Mouse (Mus musculus) forebrain, embryonic 13.5 days (tissue): ENCODE measurements around the gene Ppp2r5c. TPM values are rescaled to one million over a fixed set of nuclear protein-coding genes. Genes with fewer than 3 reads are reported as not detected.

Experiments used
- ATAC-seq: fragments of 200-750 bp; cut with Nextera tagmentation; 2 replicates; pipeline ENCODE4 v1.8.0; 2017
- H3K27ac ChIP-seq: fragments of 300-500 bp; sonication (generic); 2 replicates; pipeline ENCODE4 v1.5.1; 2015; ENCODE audit warnings: inconsistent platforms, mild to moderate bottlenecking, moderate library complexity
- H3K27me3 ChIP-seq: fragments of 300-500 bp; sonication (generic); 2 replicates; pipeline ENCODE4 v1.6.1; 2015; ENCODE audit warnings: mild to moderate bottlenecking, inconsistent platforms
- H3K36me3 ChIP-seq: fragments of 300-500 bp; sonication (generic); 2 replicates; pipeline ENCODE4 v1.6.1; 2015; ENCODE audit warnings: mild to moderate bottlenecking, inconsistent platforms; ENCODE audit not compliant: poor library complexity, severe bottlenecking
- H3K4me1 ChIP-seq: fragments of 300-500 bp; sonication (generic); 2 replicates; pipeline ENCODE4 v1.6.1; 2015; ENCODE audit warnings: inconsistent platforms
- H3K4me2 ChIP-seq: fragments of 300-500 bp; sonication (generic); 2 replicates; pipeline ENCODE4 v1.6.1; 2015; ENCODE audit warnings: inconsistent platforms, mild to moderate bottlenecking, moderate library complexity
- H3K4me3 ChIP-seq: fragments of 300-500 bp; sonication (generic); 2 replicates; pipeline ENCODE4 v1.5.1; 2015; ENCODE audit warnings: mild to moderate bottlenecking, inconsistent platforms
- H3K9ac ChIP-seq: fragments of 300-500 bp; sonication (generic); 2 replicates; pipeline ENCODE4 v1.6.1; 2015; ENCODE audit warnings: mild to moderate bottlenecking, inconsistent platforms
- H3K9me3 ChIP-seq: fragments of 300-500 bp; sonication (generic); replicated peaks from 2 replicates; pipeline ENCODE4 v1.6.1; 2016; ENCODE audit warnings: inconsistent platforms
- WGBS: fragments of 180-500 bp; shearing (Covaris S2); methylation state at CpG from one replicate; pipeline ENCODE4 v1.1.7; 2015; 5-methylcytosine and 5-hydroxymethylcytosine counted together
- polyA plus RNA-seq: library from polyadenylated mRNA; unstranded; fragments of >200 nt; fragmentation: Nextera tagmentation; extraction: Ambion mirVana; gene quantifications from 2 replicates; pipeline ENCODE4 v1.2.1, GENCODE M21; 2015

The Ppp2r5c gene
- polyA plus RNA-seq, 1 experiment from 2014 or later: 138 TPM

DNA sequence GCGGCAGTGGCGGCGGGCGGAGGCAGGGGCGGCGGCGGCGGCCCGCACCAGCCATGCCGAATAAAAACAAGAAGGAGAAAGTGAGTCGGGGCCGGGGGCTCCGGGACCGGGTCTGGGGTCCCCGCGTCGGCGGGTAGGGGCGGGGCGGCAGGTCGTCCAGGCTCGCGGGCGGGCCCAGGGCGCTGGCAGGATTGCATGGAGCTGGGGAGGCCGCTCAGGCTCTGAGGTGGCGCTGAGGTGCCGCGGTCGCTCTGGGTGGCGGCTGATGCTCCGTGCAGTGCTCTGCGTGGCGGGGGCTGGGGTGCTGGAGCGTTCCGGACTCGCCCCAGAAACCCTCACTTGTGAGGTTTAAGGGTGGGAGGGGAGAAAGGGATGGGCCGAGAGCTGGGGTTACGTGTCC is 386 bp downstream of the Ppp2r5c start:
- Histone ChIP-seq H3K27ac (peak overlapping the region; percentile 79), H3K27me3 (peaks cover 10% of the 10 kb centered on the region), H3K9me3 (no peaks in the 10 kb centered on the region), H3K4me3 (peak overlapping the region; percentile 85), H3K4me1 (peaks cover 14% of the 10 kb centered on the region), H3K36me3 (0 out of 2 replicates have a peak, but pooled peaks cover 10% of the 10 kb centered on the region), H3K4me2 (peak overlapping the region; percentile 79), H3K9ac (peak overlapping the region; percentile 90)
- ATAC-seq: peak; percentile 48
- WGBS: 2% methylated on average over 38 of the region's 39 CpGs

- 61% methylated on average over 10 of the region's 10 CpGs for WGBS
- no peak overlapping the region for H3K4me3 ChIP-seq
- H3K4me1 ChIP-seq: peaks cover 14% of the 10 kb centered on the region
- no peak overlapping the region for H3K4me2 ChIP-seq
- H3K9ac ChIP-seq: no peak overlapping the region
- no peaks in the 10 kb centered on the region for H3K27me3 ChIP-seq
- H3K9me3 ChIP-seq: no peaks in the 10 kb centered on the region
- no peak for ATAC-seq
- 0 out of 2 replicates have a peak, but pooled peaks cover 10% of the 10 kb centered on the region for H3K36me3 ChIP-seq
- no peak overlapping the region for H3K27ac ChIP-seq
Observed at GRCm38 (mm10) chr12:110448767-110449166, 1.8 kb downstream of the Ppp2r5c start.

- Histone ChIP-seq H3K27me3 (no peaks in the 10 kb centered on the region), H3K36me3 (0 out of 2 replicates have a peak, but pooled peaks cover 10% of the 10 kb centered on the region), H3K27ac (no peak overlapping the region), H3K9me3 (no peaks in the 10 kb centered on the region), H3K4me3 (no peak overlapping the region), H3K4me2 (no peak overlapping the region), H3K4me1 (no peaks in the 10 kb centered on the region), H3K9ac (no peak overlapping the region)
- no peak for ATAC-seq
- 29% methylated on average over 5 of the region's 5 CpGs for WGBS
Observed at GRCm38 (mm10) chr12:110454223-110454622, 7.3 kb downstream of the Ppp2r5c start.

GRCm38 (mm10) chr12:110456024-110456423 is 9.1 kb downstream of the Ppp2r5c start:
- WGBS: 87% methylated on average over 7 of the region's 7 CpGs
- Histone ChIP-seq H3K9me3 (no peaks in the 10 kb centered on the region), H3K27ac (no peak overlapping the region), H3K9ac (no peak overlapping the region), H3K4me2 (no peak overlapping the region), H3K4me3 (no peak overlapping the region), H3K27me3 (no peaks in the 10 kb centered on the region), H3K4me1 (no peaks in the 10 kb centered on the region), H3K36me3 (no peaks in the 10 kb centered on the region)
- ATAC-seq: no peak

DNA sequence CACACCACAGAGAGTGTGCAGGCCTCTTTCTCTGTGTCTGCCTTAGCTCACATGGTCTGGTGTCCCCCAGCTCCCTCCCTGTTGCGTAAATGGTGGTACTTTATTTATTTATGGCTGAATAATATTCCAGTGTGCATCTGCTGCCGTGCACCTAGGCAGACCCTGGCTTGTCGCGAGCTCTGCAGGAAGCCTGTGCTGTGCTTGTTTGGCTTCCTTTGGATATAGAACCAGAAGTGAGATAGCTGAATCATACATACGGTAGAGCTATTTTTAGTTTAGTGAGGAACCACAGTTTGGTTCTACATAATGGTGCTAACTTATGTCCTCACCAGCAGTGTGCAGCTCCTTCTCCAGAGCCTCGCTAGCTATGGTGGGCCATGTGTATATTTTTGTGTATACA is 11.7 kb downstream of the Ppp2r5c start:
- H3K4me3 ChIP-seq: no peak overlapping the region
- ATAC-seq: no peak
- WGBS: 92% methylated on average over 6 of the region's 6 CpGs
- H3K27me3 ChIP-seq: no peaks in the 10 kb centered on the region
- no peaks in the 10 kb centered on the region for H3K4me1 ChIP-seq
- H3K36me3 ChIP-seq: 0 out of 2 replicates have a peak, but pooled peaks cover 5% of the 10 kb centered on the region
- H3K4me2 ChIP-seq: no peak overlapping the region
- H3K27ac ChIP-seq: no peak overlapping the region
- H3K9ac ChIP-seq: no peak overlapping the region
- H3K9me3 ChIP-seq: no peaks in the 10 kb centered on the region

- H3K4me2 ChIP-seq: no peak overlapping the region
- no peaks in the 10 kb centered on the region for H3K27me3 ChIP-seq
- no peak overlapping the region for H3K9ac ChIP-seq
- WGBS: 84% methylated on average over 18 of the region's 18 CpGs
- H3K4me3 ChIP-seq: no peak overlapping the region
- H3K4me1 ChIP-seq: no peaks in the 10 kb centered on the region
- H3K9me3 ChIP-seq: no peaks in the 10 kb centered on the region
- H3K36me3 ChIP-seq: 0 out of 2 replicates have a peak, but pooled peaks cover 5% of the 10 kb centered on the region
- ATAC-seq: no peak
- H3K27ac ChIP-seq: no peak overlapping the region
Observed at GRCm38 (mm10) chr12:110460418-110461300, 13.7 kb downstream of the Ppp2r5c start.

GRCm38 (mm10) chr12:110463711-110464110 is 16.8 kb downstream of the Ppp2r5c start:
- WGBS: 90% methylated on average over 8 of the region's 8 CpGs
- no peaks in the 10 kb centered on the region for H3K9me3 ChIP-seq
- no peaks in the 10 kb centered on the region for H3K4me1 ChIP-seq
- no peak for ATAC-seq
- H3K9ac ChIP-seq: no peak overlapping the region
- no peak overlapping the region for H3K27ac ChIP-seq
- 0 out of 2 replicates have a peak, but pooled peaks cover 24% of the 10 kb centered on the region for H3K36me3 ChIP-seq
- H3K4me3 ChIP-seq: no peak overlapping the region
- H3K27me3 ChIP-seq: no peaks in the 10 kb centered on the region
- H3K4me2 ChIP-seq: no peak overlapping the region

DNA sequence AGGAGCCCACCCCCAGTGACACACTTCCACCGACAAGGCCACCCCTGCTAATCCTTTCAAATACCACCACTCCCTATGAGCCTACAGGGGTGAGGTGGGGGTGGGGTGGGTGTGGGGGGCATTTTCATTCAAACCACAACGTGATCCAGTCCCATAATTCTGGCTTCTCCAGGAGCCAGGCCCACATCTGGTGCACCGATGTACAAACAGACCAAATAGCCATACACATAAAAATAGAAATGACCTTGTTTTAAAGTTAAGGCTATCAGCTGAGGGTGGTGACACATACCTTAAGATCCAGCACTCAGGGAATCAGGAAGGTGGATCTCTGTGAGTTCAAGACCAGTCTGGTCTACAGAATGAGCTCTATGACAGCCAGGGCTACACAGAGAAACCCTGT is 24.5 kb downstream of the Ppp2r5c start:
- Histone ChIP-seq H3K4me3 (no peak overlapping the region), H3K27me3 (no peaks in the 10 kb centered on the region), H3K9me3 (no peaks in the 10 kb centered on the region), H3K9ac (no peak overlapping the region), H3K4me2 (no peak overlapping the region), H3K36me3 (peaks cover 15% of the 10 kb centered on the region; the same call in 1 of the 2 replicates), H3K27ac (no peak overlapping the region), H3K4me1 (no peaks in the 10 kb centered on the region)
- ATAC-seq: no peak
- 74% methylated on average over 3 of the region's 3 CpGs for WGBS

DNA sequence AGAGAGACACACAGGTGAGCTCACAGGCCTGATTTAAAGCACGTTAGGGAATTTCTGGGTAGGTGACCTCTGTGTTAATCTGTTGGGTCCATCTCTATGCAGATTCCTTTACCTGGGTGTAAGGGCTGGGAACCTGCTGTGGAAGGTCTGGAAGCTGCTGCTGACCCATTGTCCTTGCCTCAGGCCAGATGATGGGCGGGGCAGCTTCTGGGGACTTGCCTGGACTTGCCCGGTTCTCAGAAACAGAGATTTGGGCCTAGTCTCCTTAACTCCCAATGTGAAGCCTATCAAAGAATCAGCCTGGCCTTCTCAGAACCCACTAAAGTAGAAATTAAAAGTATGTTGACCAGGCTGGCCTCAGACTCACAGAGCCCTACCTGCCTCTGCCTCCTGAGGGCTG is 25.3 kb downstream of the Ppp2r5c start:
- H3K9ac ChIP-seq: no peak overlapping the region
- H3K27ac ChIP-seq: no peak overlapping the region
- ATAC-seq: no peak
- H3K4me3 ChIP-seq: no peak overlapping the region
- H3K4me2 ChIP-seq: no peak overlapping the region
- H3K27me3 ChIP-seq: no peaks in the 10 kb centered on the region
- H3K9me3 ChIP-seq: no peaks in the 10 kb centered on the region
- peaks cover 12% of the 10 kb centered on the region; the same call in 1 of the 2 replicates for H3K36me3 ChIP-seq
- no peaks in the 10 kb centered on the region for H3K4me1 ChIP-seq
- WGBS: 73% methylated on average over 3 of the region's 3 CpGs

DNA sequence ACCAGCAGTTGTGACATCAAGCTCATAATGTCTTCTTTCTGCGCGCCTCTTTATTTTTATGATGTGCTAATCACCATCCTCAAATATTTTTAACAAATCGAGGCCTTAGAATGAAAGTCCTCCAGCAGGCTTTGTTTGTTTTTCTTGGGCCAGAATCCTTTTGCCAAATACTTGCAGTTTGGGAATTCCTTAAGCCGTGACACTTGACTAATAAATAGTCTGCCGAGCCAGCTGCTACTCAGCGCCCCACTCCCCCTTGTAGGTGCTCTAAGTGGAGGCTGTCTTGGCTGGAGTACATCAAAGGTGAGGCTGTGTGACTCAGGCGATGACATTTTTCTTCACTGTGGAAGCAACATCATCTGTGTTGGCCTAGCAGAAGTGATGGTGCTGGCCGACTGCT is 27.6 kb downstream of the Ppp2r5c start:
- H3K4me2 ChIP-seq: no peak overlapping the region
- WGBS: 83% methylated on average over 8 of the region's 8 CpGs

GRCm38 (mm10) chr12:110476561-110476960 is 29.6 kb downstream of the Ppp2r5c start:
- no peaks in the 10 kb centered on the region for H3K9me3 ChIP-seq
- 89% methylated on average over 9 of the region's 9 CpGs for WGBS
- no peak overlapping the region for H3K4me2 ChIP-seq
- no peaks in the 10 kb centered on the region for H3K27me3 ChIP-seq
- no peak overlapping the region for H3K4me3 ChIP-seq
- no peak for ATAC-seq
- H3K9ac ChIP-seq: no peak overlapping the region
- no peak overlapping the region for H3K27ac ChIP-seq
- H3K4me1 ChIP-seq: no peaks in the 10 kb centered on the region
- H3K36me3 ChIP-seq: peaks cover 15% of the 10 kb centered on the region

More for the DNA sequence above, 27.6 kb downstream of the Ppp2r5c start:
- Histone ChIP-seq H3K27ac (no peak overlapping the region), H3K4me1 (no peaks in the 10 kb centered on the region), H3K9ac (no peak overlapping the region), H3K4me3 (no peak overlapping the region), H3K36me3 (peaks cover 15% of the 10 kb centered on the region; the same call in 1 of the 2 replicates), H3K27me3 (no peaks in the 10 kb centered on the region), H3K9me3 (no peaks in the 10 kb centered on the region)
- ATAC-seq: no peak

DNA sequence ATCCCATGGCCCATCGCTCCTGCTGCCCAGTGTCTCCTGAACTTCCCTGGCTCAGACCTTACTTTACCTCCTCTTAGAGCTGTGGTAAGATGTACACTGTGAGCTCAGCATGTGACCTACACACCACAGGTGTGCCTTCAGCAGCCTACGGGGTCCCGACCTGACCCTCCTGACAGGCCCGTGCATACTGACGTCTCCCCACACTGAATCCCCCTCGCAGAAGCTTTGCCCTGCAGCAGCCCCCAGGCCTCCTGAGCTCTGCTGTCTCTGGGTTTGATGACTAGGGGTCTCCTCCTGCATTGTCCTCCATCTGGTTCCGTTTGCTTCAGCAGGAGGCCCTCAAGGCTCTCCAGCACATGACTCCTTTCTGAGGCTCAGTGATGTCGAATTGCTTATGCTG is 31.0 kb downstream of the Ppp2r5c start:
- H3K27me3 ChIP-seq: no peaks in the 10 kb centered on the region
- no peaks in the 10 kb centered on the region for H3K4me1 ChIP-seq
- H3K4me2 ChIP-seq: no peak overlapping the region
- no peaks in the 10 kb centered on the region for H3K9me3 ChIP-seq
- 89% methylated on average over 8 of the region's 8 CpGs for WGBS
- ATAC-seq: no peak
- peaks cover 17% of the 10 kb centered on the region for H3K36me3 ChIP-seq
- H3K9ac ChIP-seq: no peak overlapping the region
- no peak overlapping the region for H3K27ac ChIP-seq
- no peak overlapping the region for H3K4me3 ChIP-seq
